Mouse (Mus musculus) NIH3T3 (cell line): Measurements from ENCODE around the gene Tmem151a.

Experiments used
- DNase-seq: peaks from one replicate; pipeline ENCODE4 v3.0.0-alpha.2; 2012; ENCODE audit warnings: low read depth

Gene Tmem151a

DNA sequence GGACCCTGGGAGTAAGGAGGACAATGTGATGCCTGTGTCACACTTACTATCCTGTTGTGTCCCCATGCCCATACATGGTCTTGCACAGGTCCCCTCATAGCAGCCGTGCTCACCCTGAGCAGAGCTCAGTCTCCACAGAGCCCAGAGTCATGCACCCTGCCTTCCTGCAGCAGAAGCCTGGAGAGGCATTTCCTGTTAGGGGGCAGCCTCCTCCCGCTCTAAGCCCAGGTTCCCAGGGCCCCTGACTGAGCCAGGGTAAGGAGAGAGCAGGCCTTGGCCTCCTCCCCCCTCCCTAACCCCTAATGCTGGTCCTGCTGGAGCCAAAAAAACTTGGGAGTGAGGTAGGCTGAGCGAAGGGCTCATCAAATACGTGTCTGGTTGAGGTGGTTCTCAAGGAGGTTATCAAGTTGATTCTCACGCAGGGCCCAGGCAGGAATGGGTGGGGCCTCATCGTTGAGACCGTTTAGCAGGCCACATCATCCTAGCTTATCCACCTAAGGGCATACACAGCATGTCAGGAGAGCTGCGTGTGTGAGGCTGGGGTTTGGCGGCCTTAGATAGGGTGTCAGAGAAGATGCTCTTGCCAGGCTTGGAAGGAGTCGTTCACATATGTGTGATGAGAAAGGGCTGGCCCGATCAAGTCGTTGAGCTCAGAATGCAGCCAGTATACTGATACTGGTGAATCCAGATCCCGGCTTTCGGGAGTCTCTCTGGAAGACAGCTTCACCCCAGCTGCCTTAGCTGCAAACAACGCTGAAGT, 18.1 kb downstream of the Tmem151a start:
- DNase-seq, result no peak

DNA sequence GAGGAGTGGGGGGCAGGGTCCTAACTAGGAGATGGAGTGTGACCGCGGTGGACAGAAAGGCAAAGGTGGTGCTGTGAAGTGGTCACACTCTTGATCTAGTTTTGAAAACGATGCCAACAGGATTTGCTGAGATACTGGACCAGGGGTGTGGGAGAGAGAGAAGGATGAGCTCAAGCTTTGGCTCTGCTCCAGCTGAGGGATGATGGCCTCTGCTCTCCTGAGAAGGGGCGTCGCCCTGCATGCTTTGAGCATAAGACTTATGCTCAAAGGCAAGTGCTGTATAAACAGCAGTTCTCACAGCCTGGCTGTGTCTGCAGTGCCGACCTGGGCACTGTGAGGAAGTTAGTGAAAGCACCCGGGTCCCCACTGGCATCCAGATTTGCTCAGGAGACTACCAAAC, 20.2 kb downstream of the Tmem151a start:
- peak; percentile 83 for DNase-seq

DNA sequence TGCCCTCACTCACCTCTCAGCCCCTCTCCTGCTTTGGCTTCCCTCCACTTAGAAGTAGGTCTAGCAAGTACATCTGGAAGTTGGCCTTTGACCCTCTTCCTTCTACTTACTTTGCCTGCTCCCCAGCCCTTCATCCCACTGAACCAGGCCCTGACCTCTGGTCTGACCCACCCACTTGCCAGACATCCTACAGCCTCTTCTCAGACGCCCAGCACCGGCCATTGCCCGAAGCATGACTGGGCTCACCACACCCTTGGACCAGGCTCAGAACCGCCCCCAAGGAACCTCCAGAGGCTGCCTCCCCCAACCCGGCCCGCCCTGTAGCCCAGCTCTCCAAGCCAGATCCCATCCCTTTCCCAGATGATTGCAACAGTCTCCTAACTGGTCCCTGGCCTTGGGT, 22.9 kb downstream of the Tmem151a start:
- peak; percentile 89 for DNase-seq

DNA sequence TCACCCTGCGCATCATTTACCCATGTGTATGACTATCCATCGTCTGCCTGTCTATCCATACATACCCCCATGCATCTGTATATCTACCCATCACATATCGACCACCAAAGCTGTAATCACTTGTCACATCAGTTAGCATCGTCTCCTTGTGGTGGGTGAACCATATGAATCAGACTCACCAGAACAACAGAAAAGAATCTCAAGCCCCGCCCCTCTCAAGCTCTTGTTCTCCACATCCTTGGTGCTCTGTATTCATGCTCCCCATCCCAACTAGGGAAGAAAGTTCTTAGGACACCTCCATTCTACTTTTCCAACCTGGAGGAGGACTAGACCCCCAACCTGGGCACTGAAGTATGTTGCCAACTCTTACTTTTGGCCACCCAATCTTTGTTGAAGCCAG, 23.3 kb downstream of the Tmem151a start:
- DNase-seq, result peak; percentile 69

DNA sequence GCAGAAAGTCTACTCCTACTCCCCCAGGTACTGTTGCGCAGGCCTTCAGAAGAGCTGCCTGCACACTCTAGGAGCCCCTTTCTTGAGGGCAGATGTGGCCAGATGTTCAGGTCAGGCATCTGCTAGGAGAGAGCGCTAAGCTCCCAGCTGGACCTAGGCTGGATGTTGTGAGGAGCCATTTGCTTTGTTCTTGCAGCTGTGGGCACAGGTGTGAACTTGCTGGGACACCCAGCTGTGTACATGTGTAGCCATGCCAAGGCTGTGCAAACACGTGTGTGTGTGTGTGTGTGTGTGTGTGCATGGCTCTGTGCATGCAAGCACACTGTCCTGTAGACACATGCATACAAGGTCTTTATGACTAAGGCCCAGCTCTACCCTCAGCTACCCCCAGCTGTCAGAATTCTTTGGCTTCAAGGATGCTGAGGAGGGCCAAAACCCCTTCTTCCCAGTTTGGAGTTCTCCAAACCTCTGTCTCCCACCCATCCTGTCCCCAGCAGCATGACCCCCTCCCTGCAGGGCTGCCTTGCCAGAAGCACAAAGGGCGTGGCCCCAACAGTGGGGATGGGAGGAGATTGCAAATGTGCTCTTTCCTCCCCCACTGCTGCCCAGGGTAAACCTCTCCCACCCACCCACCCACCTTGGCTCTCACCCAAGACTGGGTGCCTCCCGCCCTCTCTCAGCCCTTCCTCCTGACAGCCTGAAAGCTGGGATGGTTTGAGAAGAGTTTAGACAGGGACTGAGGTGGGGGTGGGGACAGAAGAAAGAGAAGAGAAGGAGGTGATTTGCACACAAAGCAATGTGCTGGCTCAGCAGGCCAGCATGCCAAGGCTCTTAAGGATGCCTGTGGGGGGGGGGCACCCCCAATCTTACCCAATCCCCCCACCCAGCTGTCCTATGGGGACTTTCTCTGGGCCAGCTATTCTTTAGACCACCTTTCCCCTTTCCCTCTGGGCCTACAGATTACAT, 24.7 kb downstream of the Tmem151a start:
- DNase-seq, result peak; percentile 83

DNA sequence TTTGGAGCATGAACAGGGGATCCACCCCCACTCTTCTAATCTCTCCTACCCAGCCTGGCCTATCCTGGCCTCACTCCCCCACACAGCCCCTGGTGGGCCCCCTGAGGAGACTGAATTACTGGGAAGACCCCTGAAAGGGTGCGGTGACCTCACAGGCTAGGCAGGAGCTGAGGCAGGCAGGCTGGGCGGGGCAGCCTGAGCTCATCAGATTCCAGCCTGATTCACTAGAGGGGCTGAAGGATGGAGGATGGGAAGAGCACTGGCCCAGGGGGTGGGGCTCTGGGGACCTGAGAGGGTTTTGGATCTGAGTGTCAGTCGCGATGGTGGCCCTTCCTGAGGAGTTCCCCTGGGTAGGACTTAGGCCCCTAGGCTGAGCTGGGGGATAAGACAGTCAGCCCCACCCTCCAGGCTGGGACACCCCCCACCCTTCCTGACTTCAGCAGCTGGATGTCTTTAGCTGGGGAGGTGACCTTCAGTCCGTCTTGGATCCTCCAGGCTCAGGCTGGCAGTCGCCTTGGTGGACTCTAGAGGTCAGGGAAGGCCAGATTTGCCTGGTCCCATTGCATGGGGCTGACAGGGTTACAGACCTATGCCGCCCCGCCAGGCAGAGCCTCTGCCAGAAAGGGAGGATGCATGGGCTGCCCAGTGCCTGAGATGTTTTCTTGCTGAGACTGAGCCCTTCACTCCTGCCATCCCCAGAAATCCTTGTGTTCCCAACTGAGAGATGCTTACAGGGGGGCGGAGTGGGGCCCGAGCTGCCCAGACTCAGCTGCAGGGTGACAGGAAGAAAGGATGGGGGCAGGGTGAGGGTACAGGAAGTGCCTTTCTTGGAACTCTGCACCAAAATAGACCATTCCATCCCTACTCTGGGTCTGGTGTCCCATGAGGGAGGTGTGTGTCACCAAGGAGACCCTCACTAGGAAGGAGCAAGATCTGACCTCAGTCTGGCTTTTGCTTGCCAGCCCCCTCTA, 26.2 kb downstream of the Tmem151a start:
- peak; percentile 76 for DNase-seq

DNA sequence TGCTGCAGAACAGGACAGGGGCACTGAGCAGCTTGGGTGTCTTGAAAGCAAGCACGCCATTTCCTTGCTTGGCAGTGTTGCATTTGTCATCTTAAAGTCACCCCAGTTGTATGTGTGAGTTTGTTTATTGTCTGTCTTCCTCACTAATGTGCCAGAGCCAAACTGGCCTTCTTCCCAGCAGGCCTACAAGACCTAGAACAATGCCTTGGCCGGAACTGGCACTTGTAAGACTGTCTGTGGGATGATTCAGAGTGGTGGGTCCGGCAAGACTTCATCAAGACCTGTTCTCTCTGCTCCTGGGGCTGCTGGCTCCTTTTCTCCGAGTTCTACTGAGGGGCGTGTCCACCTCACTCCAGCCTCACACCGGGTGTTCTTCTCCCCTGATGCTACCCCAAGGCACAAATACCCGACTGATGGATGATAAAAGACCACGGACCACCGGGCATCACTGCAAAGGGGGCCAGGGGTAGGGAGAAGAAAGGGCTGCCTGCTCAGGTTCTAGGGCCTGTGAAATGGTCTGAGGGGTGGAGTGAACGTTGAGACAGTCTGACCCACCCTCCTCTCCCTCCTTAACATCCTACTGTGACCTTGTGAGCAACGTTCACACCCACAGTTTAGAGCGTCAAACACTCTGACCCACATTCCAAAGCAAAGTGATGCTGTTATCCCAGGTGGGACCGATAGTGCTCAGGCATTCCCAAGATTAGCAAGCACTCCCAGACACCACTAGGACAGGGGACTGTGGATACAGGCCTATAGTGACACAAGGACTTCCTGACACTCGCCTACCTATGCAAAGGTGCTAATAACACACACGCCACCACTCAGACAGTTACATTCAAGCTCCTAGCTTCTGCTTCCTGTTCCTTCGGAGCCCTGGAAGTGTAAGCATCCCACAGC, 27.2 kb downstream of the Tmem151a start:
- peak; percentile 76 for DNase-seq

DNA sequence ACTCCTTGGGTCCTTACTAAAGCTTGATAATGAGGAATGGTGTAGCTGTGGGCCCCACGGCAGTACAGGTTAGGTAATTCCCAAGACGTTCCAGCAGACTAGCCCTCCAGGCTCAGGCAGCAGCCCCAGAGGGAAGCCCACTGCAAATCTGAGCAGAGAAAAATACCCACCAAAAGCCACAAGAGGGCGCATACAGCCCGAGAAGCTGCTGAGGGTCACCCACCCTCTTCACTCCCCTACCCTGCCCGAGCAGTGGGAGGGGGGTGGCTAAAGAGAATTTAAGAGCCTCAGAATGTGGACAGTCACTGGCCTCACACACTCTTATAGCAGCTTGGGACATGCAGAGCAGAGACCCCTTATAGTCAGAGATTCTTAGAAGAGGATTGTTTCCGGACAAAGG, 29.1 kb downstream of the Tmem151a start:
- DNase-seq, result peak; percentile 83

DNA sequence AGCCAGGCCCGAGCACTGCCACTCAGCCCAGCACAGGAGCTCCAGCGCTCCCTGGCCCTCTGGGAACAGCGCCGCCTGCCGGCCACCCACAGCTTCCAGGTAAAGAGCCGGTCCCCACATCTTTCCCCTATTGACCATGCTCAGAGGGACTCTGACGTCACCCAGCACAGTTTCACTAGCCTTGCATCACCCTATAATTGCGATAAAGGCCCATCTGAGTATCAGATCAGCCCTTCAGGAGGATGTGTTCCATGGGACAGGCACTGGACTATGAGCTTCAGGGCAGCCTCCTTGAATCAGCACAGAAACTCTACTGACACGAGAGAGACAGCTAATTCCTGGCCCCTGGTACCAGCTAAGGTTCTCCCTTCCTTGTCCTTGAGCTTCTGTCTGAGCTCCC, 31.4 kb downstream of the Tmem151a start:
- peak; percentile 91 for DNase-seq

DNA sequence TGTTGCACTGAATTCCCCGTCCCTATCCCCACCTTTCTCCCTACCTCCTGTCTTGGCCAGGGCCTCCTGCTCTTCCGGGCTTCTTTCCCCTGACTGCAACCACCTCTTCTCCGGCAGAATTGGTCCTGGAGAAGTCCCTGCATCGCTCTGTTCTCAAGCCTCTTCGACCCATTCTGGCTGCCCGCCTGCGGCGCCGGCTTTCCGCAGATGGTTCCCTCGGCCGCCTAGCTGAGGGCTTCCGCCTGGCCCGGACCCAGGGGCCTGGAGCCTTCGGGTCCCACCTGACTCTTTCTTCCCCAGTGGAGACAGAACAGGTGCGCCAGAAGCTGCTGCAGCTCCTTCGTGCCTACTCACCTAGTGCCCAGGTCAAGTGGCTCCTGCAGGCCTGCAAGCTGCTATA, 32.5 kb downstream of the Tmem151a start:
- DNase-seq, result no peak

DNA sequence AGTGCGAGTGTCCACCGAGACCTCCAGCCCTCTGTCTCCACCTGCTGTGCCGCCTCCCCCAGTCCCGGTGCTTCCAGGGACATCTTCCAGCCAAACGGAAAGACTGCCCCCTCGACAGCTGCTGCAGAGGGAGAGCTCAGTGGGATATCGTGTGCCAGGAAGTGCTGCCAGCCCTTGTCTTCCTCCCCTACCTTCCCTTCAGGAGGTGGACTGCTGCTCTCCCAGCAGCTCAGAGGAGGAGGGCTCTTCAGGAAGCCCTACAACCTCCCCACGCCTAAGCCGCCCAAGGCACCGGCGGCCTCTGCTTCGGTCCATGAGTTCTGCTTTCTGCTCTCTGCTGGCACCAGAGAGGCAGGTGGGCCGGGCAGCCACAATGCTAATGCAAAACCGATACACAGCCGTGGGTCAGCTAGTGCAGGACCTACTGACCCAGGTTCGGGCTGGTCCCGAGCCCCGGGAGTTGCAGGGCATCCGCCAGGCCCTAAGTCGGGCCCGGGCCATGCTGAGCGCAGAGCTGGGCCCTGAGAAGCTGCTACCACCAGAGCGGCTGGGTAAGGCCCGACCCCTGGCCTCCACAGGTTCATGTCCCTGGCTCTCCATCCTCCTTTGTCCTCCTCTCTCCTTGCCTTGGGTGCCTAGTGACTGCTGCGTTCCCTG, 33.0 kb downstream of the Tmem151a start:
- DNase-seq, result no peak

DNA sequence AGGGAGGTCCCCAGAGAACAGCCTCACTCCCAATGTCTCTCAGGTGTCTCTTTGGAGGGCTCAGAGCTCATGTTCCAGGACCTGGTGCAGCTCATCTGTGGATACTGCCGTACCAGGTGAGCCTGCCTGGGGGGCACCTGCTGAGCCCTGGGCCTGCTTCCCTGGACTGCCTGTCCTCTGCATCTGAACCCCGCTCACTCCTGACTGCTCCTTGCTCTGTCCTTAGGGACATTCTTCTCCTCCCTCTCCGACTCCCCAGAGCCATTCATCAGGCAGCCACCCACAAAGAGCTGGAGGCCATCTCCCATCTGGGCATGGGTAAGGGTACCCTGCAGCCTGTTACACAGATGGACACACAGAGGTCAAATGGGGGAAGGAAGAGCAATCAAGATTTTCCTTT, 33.8 kb downstream of the Tmem151a start:
- DNase-seq, result no peak

DNA sequence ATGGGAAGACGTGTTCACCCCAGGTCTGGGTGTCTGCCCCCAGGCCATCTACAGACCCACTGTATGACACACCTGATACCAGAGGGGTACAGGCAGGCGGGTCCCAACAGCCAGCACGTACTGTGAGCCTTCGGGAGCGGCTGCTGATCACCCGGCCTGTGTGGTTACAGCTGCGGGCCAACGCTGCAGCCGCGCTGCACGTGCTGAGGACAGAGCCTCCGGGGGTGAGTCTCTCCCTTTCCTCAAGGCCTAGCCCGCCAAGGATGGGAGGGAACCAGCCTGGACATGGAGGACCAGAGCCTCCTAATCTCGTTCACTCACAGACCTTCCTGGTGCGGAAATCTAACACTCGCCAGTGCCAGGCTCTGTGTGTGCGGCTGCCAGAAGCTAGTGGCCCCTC, 34.3 kb downstream of the Tmem151a start:
- peak; percentile 68 for DNase-seq

DNA sequence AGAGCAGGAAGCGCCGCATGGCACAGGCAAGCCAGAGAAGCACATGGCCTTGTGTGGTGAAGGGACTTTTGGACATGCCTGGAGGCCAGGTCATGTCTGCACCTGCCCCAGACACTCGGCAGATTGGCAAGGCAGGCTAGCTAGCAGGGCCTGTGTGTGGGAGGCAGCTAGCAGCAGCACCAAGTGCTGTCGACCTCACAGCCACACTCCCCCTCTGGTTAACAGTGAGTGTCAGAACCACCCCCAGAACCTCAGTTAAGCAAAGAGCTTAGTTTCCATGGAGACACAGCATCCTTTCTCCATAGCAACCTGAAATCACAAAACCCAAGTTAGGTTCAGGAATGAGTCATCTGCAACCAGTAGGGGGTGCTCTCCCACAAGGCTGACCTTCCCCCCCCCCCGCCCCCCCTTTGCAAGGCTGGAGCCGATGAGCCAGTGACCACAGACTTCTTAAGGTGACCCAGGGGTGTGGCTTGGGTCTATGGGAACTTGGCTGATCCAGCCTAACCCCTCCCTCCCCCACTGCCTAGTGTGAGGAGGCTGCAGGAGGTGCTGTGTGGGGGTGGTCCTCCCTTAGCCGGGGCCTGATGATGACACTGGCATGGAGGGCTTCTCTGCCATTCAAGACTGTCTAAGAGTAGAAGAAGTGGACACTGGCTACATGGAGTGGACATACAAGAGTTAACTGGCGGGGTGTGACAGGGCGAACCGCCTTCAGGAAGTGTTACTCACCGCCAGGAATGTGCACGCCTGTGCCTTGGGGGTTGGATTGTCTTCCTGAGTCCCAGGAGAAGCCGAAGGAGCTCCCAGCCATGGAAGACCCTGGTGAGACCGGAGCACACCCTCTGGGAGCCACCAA, 35.1 kb downstream of the Tmem151a start, which contains the start of gene Rin1:
TSS of gene Rin1 (plus strand) at position 435 of the 859 bp plus-strand sequence.
- peak; percentile 93 for DNase-seq

DNA sequence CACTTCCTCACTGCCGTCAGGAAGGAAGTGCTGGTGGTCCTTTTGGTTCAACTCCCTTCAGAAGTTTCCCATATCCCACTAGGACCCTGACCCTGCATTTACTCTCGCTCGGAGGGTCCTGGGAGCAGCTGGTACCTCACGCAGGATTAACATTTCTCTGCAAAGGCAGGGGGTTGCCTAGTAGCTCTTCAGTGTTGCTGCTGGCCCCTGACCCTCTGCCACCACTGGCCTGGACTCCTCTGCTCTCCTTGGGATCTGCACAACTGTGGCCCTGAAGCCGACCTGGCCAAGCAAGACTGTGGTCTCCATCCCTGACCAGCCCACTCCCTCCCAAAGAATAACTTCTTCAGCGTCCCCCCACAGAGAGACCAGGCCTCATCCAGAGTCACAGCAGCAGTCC, 36.0 kb downstream of the Tmem151a start:
- DNase-seq, result no peak

DNA sequence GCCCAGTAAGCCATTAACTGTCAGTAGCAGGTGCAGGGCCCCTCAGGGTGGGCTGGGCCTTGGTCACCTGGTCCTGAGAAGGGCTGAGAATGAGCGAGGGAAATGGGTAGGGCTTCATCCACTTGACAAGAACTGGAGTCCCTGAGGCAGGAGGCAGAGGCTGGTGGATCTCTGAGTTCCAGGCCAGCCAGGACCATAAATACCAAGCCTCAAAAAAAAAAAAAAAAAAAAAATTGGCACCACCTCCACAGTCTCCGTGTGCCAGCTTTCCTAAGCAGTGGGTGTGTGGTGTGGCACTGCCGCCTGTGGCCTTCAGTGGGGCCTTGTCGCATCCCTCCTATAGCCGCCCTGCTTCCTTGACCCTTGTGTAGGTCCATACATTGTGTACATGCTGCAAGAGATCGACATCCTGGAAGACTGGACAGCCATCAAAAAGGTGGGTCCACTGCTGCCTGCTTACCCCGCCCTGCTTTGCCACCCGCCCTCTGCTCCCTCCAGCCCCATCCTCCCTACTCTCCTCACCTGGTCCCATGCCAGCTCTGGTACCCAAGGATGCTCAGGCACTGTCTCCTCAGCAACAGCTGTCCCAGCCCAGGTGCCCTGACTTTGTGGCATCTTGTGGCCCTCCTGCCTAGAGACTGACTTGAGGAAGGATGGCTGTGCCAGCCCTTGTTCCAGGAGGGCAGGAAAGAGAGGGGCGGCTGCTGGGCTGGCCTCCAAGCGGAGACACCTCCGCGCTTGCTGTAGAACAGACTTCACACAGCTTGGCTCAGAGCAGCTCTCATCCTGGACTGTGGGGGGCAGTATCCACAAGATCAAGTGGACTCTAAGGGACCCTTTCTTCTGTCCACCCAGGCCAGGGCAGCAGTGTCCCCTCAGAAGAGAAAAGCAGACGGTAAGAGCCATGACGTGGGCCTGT, 36.9 kb downstream of the Tmem151a start:
- no peak for DNase-seq

DNA sequence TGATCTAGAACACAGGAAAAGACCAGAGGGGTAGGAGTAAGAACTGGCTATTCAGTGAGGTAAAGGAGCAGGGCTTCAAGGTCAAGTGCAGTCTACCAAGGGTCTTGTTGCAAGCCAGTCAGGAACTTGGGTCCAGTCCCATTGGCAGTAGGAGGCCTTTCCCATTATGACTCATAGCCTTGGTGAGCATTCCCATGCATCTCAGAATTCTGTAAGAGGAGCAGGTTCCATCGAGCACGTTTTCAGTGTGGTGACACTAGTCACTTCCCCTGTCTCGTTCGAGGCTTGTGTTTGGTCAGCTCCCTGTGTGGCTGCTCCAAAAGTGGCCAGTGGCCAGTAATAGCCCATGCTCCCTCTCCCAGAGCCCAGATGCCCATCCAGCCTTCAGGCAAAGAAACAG, 39.8 kb downstream of the Tmem151a start:
- peak; percentile 80 for DNase-seq

DNA sequence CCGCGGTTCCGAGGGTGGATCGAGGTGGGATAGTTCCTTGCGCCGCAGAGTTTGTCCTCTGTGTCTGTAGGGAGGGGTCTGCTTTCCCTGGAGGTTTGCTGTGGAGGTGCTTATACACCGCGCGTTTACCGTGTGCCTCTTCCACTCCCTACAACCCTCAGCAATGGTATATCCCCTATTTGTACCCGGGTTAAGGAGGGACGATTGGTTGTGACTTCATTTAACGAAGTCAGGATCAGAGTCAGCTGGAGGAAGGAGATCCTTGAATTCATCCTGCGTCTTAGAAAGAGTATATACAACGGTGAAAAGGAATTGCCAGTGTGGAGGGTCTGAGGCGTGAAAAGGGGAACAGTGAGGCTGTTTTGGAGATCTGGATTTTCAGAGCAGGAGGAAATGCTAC, 43.7 kb downstream of the Tmem151a start:
- no peak for DNase-seq
